Mouse (Mus musculus) lung, postnatal 10 days (tissue): ENCODE data around the gene Kif13a.

Experiments
- DNase-seq: peaks from one replicate; pipeline ENCODE4 v3.0.0; 2021

Kif13a gene

GRCm38 (mm10) chr13:46929719-46930658, at the start of gene Kif13a:
TSS of gene Kif13a (minus strand) at chr13:46929867.
- peak; percentile 97 for DNase-seq

DNA sequence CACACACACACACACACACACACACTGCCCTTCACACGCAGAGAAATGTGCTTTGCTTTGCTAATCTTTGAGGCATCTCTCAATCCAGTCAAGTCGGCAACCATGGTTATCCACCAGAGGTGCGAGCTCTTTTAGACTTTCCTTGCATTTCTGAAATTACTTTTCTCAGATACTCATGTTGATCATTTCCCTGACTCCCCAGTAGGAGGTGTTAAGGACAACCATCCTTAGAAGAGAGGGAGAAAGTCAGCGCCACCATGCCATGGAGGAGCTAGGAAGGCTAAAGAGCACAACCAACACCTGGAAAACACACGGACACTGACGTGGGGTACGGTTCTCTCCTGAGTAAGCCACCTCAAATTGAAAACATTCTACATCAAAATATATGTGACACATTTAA, 46.9 kb upstream of the Kif13a start:
- DNase-seq = no peak

DNA sequence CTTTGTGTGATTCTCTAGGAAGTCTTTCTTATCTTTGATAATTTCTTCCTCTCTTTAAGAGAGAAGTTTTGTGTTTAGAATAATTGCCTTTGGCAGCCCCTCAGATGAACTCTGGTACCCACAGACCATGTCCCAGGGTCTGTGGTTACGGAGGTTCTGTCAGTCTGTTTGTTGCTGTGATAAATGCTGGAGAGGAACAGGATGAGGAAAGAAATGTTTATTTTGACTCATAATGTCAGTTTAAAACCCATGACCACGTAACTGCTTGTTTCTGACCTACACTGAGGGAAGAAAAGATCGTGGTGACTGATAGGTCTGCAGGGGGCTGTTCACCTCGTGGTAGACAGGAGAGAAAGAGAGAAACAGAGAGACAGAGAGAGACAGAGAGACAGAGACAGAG, 46.3 kb upstream of the Kif13a start:
- DNase-seq = no peak

DNA sequence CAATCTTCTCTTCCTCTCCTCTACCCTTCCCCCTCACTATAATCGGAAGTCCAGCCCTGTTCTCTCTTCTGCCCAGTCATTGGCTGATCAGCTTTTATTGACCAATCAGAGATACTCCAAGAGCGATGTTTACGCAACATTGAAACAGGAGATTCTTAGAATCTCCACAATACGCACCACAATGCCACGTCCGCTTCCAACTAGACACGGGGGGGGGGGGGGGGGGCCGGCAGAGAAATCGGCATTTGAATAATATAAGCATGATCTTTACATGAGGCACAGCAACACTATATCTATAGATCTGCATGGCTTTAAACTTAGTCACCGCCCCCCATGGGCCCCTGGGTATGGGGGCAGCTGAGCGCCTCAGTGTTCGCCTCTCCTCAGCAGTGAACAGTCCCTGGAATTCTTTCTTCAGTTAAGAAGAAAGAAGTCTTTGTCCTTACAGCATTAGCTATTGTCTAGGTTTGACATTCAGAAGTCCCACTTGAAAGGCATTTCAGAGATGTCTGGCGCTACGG, 45.4 kb upstream of the Kif13a start:
- no peak for DNase-seq

DNA sequence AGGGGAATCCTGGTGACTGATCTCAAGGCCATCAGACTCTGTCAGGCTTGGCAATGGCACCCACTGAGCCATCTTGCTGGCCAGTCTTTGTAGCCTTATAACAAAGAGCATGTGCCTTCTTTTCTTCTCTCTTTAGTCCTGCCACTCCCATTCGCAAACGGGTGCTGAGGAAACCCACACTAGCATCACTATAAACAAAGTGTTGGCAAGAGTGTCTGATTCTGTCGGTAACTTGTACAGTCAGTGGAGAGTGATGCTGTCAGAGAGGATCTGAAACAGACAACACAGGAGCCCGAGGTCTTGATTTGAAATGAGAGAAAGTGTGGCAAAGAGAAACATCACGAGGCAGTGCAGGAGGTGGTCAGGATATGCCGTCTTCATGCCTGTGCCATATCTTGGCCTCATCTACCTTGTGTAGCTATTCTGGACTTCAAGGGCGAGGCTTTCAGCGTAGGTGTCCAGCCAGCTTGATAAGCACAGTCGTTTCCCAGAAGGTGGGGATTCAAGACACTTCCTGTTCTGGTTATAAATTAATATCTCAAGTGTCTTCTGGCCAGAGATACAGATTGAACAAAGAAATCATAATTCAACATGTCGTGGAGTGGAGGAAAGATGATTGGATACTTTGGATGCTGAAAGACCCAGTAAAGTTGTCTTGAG, 40.7 kb upstream of the Kif13a start:
- DNase-seq = peak; percentile 57

GRCm38 (mm10) chr13:46968626-46969025, 39.0 kb upstream of the Kif13a start:
- no peak for DNase-seq

- no peak for DNase-seq
Measured at GRCm38 (mm10) chr13:46967308-46967707, 37.6 kb upstream of the Kif13a start.

- DNase-seq = no peak
Measured at GRCm38 (mm10) chr13:46960878-46961474, 31.3 kb upstream of the Kif13a start.

- DNase-seq = no peak
Measured at GRCm38 (mm10) chr13:46959139-46959538, 29.5 kb upstream of the Kif13a start.

- no peak for DNase-seq
Measured at GRCm38 (mm10) chr13:46951212-46951611, 21.5 kb upstream of the Kif13a start.

DNA sequence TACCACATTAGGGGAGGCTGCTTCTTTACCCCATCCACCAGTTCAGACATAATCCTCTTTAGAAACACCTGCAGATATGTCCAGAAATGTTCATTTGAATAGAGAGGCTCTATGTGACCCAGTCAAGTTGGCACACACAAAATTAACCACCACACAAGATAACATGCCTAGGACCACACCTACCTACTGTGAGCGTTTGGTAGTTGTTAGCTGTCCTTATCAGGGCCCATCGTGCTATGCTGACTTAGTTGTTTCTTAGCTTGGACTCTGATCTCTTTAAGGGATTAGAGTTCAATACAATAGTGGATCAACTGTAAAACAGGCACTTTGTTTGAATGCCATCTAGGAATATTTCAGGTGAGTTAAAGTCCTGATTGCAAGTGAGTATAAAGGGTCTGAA, 20.1 kb upstream of the Kif13a start:
- DNase-seq = no peak

DNA sequence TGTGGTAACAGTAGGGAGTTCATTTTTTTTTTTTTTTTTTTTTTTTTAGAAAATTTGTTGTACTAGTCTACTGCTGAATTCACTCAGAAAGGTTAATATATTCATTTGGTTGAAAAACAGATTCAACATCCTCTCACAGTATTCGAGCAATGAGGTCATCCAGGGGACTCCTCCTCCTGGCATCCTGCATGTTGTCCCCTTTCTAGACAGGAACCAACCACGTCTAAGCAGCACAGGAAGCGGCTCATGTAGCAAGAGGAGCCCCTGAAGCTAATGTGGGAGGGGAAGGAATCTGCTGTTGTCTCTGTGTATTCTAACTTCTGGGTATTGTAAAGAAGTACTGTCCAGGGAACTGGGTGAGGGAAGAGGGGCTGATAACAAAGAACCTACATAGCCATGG, 18.4 kb upstream of the Kif13a start:
- peak; percentile 30 for DNase-seq

GRCm38 (mm10) chr13:46946041-46946440, 16.4 kb upstream of the Kif13a start:
- no peak for DNase-seq

DNA sequence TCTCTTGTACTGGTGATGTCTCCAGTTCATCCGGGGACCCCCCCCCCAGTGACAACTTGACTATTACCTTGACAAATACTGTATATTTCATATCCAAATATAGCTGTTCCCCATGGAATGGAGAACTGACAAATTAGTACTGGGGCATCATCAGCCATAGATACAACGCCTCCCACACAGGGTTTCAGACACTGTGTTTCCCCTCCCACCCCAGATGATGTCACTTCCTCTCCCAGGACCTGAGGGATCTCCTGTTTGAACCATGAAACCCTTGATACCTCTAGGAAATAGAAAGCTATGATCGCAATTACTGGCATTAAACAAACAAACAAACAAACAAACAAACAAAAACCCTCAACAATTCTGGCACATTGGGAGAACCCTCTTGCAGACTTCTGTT, 15.6 kb upstream of the Kif13a start:
- DNase-seq = no peak

GRCm38 (mm10) chr13:46943294-46943693, 13.6 kb upstream of the Kif13a start:
- no peak for DNase-seq

- no peak for DNase-seq
Measured at GRCm38 (mm10) chr13:46934116-46934515, 4.4 kb upstream of the Kif13a start.

DNA sequence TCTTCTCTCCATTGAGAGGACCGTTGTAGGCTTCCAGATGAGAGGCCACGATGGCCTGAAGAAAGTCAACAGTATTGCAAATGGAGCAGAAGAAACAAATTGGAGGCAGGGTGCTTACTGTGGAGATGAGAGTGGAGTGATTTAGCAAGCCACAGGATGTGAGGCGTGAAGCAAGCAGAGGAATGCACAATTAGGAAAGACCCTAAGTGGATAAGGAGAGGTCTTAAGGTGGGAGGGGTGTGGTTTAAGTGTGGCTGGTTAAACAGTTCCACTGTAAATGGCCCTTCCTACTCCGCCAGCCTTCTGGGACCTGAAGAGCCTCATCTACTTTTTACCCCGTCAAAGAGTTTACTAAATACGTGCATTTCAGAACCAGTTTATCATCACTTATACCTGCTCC, 3.2 kb upstream of the Kif13a start:
- peak; percentile 62 for DNase-seq

DNA sequence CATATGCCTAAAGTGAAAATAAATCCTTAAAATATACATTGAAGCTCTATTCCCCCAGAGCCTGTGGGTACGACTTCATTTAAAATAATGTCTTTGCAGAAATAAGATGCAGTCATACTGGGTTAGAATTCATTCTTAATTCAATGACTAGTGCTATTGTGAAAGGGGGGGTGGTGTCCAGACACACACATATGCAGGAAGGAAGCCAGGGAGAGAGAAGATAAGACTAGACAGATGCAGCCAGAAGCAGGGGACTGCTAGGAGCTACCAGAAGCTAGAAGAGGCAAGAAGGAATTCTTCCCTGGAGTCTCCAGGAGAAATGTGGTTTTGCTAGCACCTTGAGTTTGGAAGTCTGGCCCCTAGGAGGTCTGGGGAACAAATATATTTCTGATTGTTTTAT, 2.4 kb upstream of the Kif13a start:
- DNase-seq = no peak

DNA sequence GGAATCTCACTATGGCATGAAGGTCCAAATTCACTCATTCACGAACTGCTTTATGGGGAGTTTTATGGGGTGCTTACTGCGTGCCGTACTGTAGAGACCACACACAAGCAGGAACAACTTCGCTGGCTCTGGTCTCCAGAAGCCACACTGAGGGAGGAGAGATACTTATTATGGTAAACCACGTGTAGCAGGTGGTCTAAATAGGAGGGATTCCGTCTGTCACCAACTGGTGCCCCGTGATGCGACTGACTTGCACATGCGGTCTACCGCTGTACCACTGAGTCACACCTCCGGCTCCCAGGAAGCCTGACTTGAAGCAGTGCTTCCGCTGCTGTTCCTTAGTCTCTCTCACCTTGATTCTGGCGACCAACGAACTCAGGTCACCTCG, 986 bp upstream of the Kif13a start:
- DNase-seq = peak; percentile 31

GRCm38 (mm10) chr13:46928961-46929691, 541 bp downstream of the Kif13a start:
- DNase-seq = peak; percentile 65

DNA sequence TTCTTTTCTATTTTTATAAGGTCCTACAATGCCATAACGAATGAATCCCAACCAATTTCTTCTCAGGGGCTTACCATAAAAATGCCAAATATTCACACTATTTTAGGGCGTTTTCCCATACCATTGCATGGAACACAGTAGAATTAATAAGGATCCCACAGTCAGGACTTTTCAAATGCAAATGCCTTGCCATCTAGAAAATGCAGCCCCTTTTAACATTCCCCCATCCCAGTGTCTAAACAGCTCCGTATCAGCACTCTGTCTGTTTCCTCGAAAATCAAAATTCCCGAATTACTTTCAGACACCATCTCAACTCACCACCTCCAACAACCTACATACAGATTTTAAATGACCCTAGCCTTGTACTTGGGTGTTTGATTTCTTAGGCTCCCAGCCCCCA, 1.3 kb downstream of the Kif13a start:
- DNase-seq = no peak

DNA sequence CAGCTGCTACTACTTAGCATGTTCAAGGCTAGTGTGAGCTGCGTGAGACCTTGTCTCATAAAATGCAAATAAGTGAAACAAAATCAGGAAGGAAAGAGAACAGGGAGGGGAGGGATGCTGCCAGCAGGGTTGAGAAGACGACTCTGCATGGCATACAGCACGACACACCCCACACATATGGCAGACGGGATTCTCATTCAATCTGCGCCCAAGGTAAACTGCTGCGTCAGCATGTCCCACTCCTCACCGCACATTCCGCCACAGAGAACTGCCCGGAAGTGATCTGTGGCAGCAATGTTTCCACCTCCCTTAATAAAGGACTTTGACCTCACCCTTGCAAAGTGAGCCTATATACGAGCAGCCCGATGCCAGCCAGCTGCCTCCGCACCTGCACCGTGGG, 4.0 kb downstream of the Kif13a start:
- no peak for DNase-seq

GRCm38 (mm10) chr13:46921559-46921958, 8.1 kb downstream of the Kif13a start:
- no peak for DNase-seq
